9 mouse cellular contexts compared by ENCODE assay signal in genomic region chr19:55578094-55579085, GRCm38 (mm10).
DNase-seq lines count a peak whose midpoint lies in the region; ATAC-seq and TF ChIP-seq lines count a peak whose summit lies in the region.
"Had no signal": no experiment of that assay in that cellular context is flagged by ENCODE, and none has a peak within 500 bp of the region (broad histone marks: within the 10 kb centered on the region; RNA-seq: fewer than 3 reads in every experiment).

No protein-coding gene starts in this region.

- no peak for ATAC-seq in heart, embryonic 12.5 days (ENCODE audit: insufficient number of reproducible peaks, low FRiP score)
- peak; percentile 92 for ATAC-seq in forebrain, embryonic 13.5 days

- no peak overlapping the region for H3K9ac ChIP-seq in heart, embryonic 12.5 days
- no peak overlapping the region for H3K9ac ChIP-seq in heart, adult 2 months (ENCODE audit: low read depth, low read length)
- H3K9ac ChIP-seq in forebrain, embryonic 13.5 days, result no peak overlapping the region

- intact Hi-C loops in heart, adult 2 months (cut with DNase I), result no loop called here
- intact Hi-C loops in heart, postnatal 10 days (cut with DNase I), result no loop called here

- H3K36me3 ChIP-seq in heart, embryonic 12.5 days, result no peaks in the 10 kb centered on the region
- H3K36me3 ChIP-seq in heart, adult 2 months (ENCODE audit: control insufficient read depth, insufficient read depth, low read length), result no peaks in the 10 kb centered on the region
- H3K36me3 ChIP-seq in forebrain, embryonic 13.5 days (ENCODE audit: poor library complexity, severe bottlenecking), result no peaks in the 10 kb centered on the region

- peaks cover 31% of the 10 kb centered on the region for H3K4me1 ChIP-seq in heart, embryonic 12.5 days (replicated peaks)
- H3K4me1 ChIP-seq in heart, adult 2 months (ENCODE audit: control insufficient read depth, insufficient read depth, low read length), result no peaks in the 10 kb centered on the region
- H3K4me1 ChIP-seq in forebrain, embryonic 13.5 days, result peaks cover 35% of the 10 kb centered on the region

- no peak for TF ChIP-seq EP300 in heart, adult 2 months (IDR thresholded peaks at IDR 0.05; ENCODE audit: insufficient read depth, low read depth, low read length)

- H3K9me3 ChIP-seq in heart, embryonic 12.5 days (replicated peaks), result no peaks in the 10 kb centered on the region
- no peaks in the 10 kb centered on the region for H3K9me3 ChIP-seq in forebrain, embryonic 13.5 days (replicated peaks)

- WGBS in heart, embryonic 12.5 days, result 43% methylated on average over 17 of the region's 17 CpGs
- 75% methylated on average over 17 of the region's 17 CpGs for WGBS in heart, adult 2 months
- WGBS in forebrain, embryonic 13.5 days, result 27% methylated on average over 17 of the region's 17 CpGs

- no peak overlapping the region for H3K27ac ChIP-seq in heart, embryonic 12.5 days (ENCODE audit: poor library complexity, severe bottlenecking)
- no peak overlapping the region for H3K27ac ChIP-seq in heart, adult 2 months
- H3K27ac ChIP-seq in forebrain, embryonic 13.5 days, result peak overlapping the region; percentile 66

- no peak for TF ChIP-seq POLR2A in heart, adult 2 months (IDR thresholded peaks at IDR 0.05; ENCODE audit: insufficient read depth, low read depth, low read length)

- H3K27me3 ChIP-seq in heart, embryonic 12.5 days (replicated peaks), result no peaks in the 10 kb centered on the region
- no peaks in the 10 kb centered on the region for H3K27me3 ChIP-seq in heart, adult 2 months (ENCODE audit: control insufficient read depth, insufficient read depth, low read length)
- H3K27me3 ChIP-seq in forebrain, embryonic 13.5 days, result peaks cover 20% of the 10 kb centered on the region
- H3K27me3 ChIP-seq: CH12.LX had no signal

- peak overlapping the region; percentile 7; the same call in 1 of the 2 replicates for H3K4me2 ChIP-seq in heart, embryonic 12.5 days
- peak overlapping the region; percentile 28; the same call in 1 of the 2 replicates for H3K4me2 ChIP-seq in forebrain, embryonic 13.5 days

- TF ChIP-seq CTCF in heart, adult 2 months (IDR thresholded peaks at IDR 0.05), result no peak

- H3K4me3 ChIP-seq in heart, embryonic 12.5 days, result no peak overlapping the region
- H3K4me3 ChIP-seq in heart, adult 2 months, result no peak overlapping the region
- no peak overlapping the region for H3K4me3 ChIP-seq in forebrain, embryonic 13.5 days

- no peaks in the 10 kb centered on the region for H3K79me2 ChIP-seq in heart, adult 2 months (replicated peaks; ENCODE audit: control insufficient read depth, insufficient read depth, low read length)

- DNase-seq in heart, adult 2 months, result no peak
- DNase-seq in ZHBTc4 (ENCODE audit: low read depth, low spot score), result peak; percentile 81
- peak; percentile 59 for DNase-seq in kidney, postnatal 14 days
- DNase-seq in lung, postnatal 10 days, result peak; percentile 43
- peak; percentile 56 for DNase-seq in telencephalon, adult 2 months (ENCODE audit: low read depth, low spot score)
- DNase-seq in heart, postnatal 10 days, result no peak

Comparison
In these comparisons a context has a peak if more than half of its experiments do, and no peak if none do; other contexts are left out.
1. DNase-seq: peak in ZHBTc4 (single experiment), kidney, postnatal 14 days (single experiment), lung, postnatal 10 days (single experiment) and telencephalon, adult 2 months (single experiment); none in heart, adult 2 months (0 of 2) and heart, postnatal 10 days (0 of 2).